Mouse (Mus musculus) cerebellum, adult 2 months (tissue): ENCODE data around the gene Prss57.

Experiments used
- CTCF ChIP-seq: fragments of 200-500 bp; IDR thresholded peaks from 2 replicates; pipeline ENCODE4 v1.5.1; 2011; ENCODE audit warnings: low read depth, mild to moderate bottlenecking, control low read depth, low read length, moderate library complexity, borderline replicate concordance; ENCODE audit not compliant: insufficient read depth
- POLR2A ChIP-seq: fragments of 200-500 bp; IDR thresholded peaks from 2 replicates; pipeline ENCODE4 v1.6.1; 2011; ENCODE audit warnings: low read length, control low read depth, borderline replicate concordance; ENCODE audit not compliant: insufficient read depth

DNA sequence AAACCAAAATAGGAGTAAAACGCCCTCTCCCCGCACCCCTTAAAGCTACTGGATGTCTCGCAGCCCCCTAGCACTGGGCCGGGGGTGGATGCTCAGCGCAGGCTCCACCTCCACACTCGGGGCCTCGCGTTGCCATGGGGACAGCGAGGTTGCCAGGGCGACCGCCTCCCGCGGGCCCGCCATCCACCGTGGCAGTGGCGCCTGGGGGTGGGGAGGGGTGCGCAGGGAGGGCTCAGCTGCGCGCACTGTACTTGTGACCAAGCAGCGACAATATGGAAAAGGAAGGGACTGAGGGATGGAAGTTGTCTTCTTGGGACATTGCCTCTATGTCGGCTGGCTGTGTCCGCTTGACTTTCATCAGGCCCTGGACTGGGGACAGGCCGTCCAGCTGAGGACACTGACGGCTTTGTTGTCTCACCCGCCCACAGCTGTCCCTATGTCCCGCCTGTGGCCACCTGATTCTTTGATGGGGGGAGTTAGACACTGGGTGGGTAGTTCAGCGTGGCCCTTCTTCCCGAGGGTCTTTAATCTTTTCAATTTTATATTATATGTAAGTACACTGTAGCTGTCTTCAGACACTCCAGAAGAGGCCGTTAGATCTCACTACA is 13.1 kb upstream of the Prss57 start:
- TF ChIP-seq CTCF (no peak), POLR2A (no peak)
